Mouse (Mus musculus) brain, embryonic 14.5 days (tissue): ENCODE results near the gene Pdcd2l. TPM values are rescaled to one million over a fixed set of nuclear protein-coding genes. Genes with fewer than 3 reads are reported as not detected.
"Not testable (repeated sequence)": the region's sequence is repeated elsewhere in the genome, so short reads cannot be mapped to it uniquely, and the experiment has no call there.

Experiments used
- DNase-seq: peaks from one replicate; pipeline ENCODE4 v3.0.0-alpha.2; 2011; ENCODE audit warnings: low read depth
- CTCF ChIP-seq: fragments of 200-500 bp; IDR thresholded peaks from 2 replicates; pipeline ENCODE4 v1.5.1; 2012; ENCODE audit warnings: inconsistent platforms, mild to moderate bottlenecking, moderate library complexity, borderline replicate concordance; ENCODE audit not compliant: insufficient read depth, insufficient read length; ENCODE audit errors: extremely low read depth
- POLR2A ChIP-seq: fragments of 200-500 bp; IDR thresholded peaks from 2 replicates; pipeline ENCODE4 v1.6.1; 2012; ENCODE audit warnings: mild to moderate bottlenecking, inconsistent platforms, borderline replicate concordance; ENCODE audit not compliant: poor library complexity, insufficient read depth, insufficient read length, severe bottlenecking; ENCODE audit errors: extremely low read depth
- polyA plus RNA-seq: library from polyadenylated mRNA; depleted of rRNA; stranded (reverse); fragments of >200 nt; gene quantifications from 2 replicates; pipeline ENCODE4 v1.2.3, GENCODE M21; 2012

The Pdcd2l gene
- polyA plus RNA-seq, 1 experiment, result 48.7 TPM

DNA sequence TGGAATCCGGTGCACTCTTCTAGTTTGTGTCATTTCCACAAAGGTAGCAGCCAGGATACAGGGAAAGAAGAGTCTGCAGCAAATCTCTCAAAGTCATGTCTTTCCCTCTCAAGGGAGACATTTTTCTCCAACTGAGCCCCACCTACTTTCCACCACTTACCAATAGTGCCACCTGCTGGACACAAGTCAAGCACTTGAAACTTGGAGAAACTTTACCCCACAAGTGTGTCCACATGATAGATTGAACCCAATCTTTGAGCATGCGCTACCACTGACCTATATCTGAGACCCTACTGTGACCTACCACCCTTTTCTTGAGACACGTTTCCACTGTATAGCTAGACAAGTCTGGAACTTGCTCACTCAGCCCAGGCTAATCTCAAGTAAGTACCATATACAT, 1.9 kb upstream of the Pdcd2l start:
- TF ChIP-seq CTCF (peak; percentile 38; the same call in 1 of the 2 replicates), POLR2A (no peak)
- peak; percentile 27 for DNase-seq

DNA sequence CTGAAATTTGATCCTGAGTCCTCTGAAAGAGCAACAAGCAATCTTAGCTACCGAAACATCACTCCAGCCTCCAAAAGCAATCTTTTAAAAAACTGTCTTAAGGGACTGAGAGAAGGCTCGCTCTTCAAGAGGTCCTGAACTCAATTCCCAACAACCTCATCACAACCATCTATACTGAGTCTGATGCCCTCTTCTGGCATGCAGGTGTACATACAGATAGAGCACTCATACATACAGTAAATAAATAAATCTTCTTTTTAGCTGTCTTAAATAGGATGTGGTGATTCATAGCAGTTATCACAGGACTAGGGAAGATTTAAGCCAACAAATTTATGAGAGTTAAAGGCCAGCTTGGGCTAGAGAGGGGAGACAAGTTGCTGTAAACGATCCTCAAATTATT, 829 bp downstream of the Pdcd2l start:
- TF ChIP-seq POLR2A (no peak), CTCF (0 out of 2 replicates have a peak, but pooled peaks have one; percentile 8)
- peak; percentile 6 for DNase-seq

DNA sequence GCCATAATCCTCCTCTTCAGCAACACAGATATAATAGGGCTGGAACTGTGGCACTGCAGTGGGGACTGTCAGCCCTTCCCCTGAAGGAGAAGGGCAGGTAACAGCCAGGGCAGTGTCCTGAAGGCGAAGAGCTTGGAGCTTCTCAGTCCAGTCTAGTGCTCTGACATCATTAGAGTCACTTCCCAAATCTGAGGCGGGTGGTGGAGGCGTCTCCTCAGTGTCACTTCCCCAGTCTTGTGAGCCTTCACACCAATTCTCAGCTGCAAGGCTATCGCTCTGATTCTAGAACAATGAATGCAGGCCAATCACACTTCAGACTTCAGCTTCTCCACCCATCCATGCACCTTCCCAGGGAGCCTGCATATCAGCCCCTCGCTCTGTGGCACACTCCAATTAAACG, 3.6 kb downstream of the Pdcd2l start:
- no peak for DNase-seq
- no peak for TF ChIP-seq CTCF
- TF ChIP-seq POLR2A, result no peak

DNA sequence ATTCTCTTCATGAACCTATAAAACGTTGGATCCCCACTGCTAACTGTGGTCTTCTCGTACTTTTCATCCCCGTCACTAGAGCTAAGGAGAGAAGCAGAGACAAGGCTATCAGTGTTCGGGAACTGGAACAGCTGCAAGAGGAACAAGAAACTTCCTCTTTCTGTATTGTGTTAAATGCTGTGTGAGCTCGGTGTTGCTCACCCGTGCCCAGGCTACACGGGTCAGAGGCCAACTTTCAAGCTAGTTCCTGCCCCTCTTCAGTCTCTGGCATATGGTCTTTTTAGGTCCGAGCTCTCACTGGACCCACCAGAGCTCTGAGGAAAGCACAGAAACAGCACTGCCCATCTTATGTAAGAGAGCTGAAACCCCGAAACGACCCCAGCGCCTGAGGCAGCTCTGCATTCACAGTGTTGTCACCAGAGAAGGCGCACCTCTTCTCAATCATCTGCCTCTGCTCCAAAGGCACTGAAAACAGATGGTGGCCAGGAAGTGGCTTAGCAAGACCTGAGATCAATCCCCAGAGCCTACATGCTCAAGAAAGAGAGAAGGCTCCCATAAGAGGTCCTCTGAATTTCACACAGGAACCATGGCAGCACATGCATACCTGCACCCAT, 7.0 kb downstream of the Pdcd2l start:
- no peak for TF ChIP-seq CTCF
- no peak for TF ChIP-seq POLR2A
- no peak for DNase-seq

DNA sequence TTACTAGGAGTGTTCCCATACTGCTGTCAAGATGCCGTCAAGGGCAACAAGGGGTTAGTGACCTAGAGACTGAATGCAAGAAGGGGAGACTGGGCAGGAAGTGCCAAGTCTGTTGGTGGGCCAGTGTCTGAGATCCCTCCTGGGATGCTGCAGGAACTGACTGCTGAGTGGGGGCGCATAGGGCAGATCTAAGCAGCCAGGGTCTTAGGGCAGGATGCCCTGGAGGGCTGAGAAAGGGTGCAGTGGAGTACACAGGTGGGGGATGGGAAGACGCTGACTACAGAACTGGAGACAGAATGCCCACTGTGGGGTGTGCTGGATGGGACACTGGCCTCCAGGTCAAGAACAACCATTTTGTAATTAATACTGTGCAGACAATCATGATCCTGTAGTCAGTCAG, 12.7 kb downstream of the Pdcd2l start:
- DNase-seq, result no peak
- TF ChIP-seq POLR2A (no peak), CTCF (no peak)

DNA sequence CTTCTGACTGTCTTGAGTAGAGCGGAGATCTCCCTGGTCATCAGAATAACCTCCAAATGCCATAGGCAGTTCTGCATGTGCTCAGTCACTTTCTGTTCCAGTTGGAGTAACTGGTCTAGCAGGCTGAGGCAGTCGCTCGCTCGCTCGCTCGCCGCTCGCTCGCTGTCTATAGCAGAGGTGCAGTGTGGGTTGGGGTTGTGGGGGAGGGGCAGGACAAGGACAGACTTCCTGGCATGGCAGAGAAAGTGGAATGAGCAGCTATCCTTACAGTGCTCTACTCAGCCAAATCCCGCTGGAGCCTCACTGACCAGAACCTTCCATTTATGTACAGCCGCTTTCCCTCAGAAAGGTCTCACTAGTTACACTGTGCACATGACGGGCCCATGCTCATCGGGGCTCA, 13.1 kb downstream of the Pdcd2l start:
- DNase-seq, result no peak
- TF ChIP-seq POLR2A (no peak), CTCF (no peak)

DNA sequence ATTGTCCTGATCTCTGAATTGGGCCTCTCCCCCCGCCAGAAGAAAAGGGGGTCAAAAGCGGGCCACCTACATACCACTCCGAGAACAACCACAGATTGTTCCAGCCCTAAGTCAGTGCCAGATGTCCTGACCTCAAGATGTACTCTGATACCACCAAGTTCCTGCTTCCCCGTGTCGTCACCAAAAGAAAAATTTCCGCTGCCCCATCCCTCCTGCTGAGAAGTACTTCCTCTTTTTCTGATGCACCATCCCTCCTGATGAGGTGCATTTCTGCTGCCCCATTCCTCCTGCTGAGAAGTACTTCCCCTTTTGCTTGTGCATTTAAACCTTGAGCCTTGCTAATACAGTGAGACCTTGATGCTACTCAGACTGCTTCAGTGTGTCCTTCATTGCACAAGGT, 20.2 kb downstream of the Pdcd2l start:
- not testable (repeated sequence) for DNase-seq

DNA sequence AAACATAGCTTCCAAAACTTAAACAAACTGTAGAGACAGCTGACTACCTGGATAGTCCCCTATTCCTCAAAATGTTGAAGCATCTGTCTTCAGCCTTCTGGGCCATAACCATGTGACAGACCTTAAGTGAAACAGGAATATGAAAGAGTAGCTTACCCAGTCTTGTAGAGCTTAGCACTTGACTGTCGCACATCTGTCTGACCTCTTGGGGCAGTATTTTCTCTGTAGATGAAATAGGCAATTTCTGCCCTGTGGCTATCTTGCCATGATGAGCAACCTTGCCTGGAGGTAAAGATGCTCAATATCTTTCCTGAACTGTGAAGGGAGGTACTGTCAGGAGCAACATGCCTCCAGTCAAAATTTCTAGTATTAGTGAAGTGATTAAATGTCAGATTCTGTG, 24.2 kb downstream of the Pdcd2l start:
- DNase-seq, result no peak
- TF ChIP-seq POLR2A (no peak), CTCF (no peak)

DNA sequence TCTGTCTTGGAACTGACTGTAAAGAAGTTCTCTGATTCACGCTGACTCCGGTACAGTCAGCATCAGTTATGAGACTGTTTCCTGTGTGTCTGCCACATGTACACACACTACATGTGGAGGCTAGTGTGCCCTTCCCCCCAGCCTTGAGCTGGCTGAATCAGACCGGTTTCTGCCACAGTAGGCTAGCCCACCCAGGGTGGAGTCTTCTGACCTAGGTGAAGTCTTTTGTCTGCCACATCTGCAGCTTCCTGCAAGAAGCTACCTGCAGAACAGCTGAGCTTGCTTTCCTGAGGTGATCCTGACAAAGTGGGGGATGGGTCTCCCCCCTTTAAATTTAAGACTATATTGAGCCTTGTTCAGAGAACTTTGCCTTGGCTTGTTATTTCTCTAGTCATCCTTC, 27.0 kb downstream of the Pdcd2l start, which contains the start of gene Uba2:
Uba2 (minus strand) TSS at position 146 of the 400 bp plus-strand sequence.
- no peak for TF ChIP-seq POLR2A
- no peak for DNase-seq

DNA sequence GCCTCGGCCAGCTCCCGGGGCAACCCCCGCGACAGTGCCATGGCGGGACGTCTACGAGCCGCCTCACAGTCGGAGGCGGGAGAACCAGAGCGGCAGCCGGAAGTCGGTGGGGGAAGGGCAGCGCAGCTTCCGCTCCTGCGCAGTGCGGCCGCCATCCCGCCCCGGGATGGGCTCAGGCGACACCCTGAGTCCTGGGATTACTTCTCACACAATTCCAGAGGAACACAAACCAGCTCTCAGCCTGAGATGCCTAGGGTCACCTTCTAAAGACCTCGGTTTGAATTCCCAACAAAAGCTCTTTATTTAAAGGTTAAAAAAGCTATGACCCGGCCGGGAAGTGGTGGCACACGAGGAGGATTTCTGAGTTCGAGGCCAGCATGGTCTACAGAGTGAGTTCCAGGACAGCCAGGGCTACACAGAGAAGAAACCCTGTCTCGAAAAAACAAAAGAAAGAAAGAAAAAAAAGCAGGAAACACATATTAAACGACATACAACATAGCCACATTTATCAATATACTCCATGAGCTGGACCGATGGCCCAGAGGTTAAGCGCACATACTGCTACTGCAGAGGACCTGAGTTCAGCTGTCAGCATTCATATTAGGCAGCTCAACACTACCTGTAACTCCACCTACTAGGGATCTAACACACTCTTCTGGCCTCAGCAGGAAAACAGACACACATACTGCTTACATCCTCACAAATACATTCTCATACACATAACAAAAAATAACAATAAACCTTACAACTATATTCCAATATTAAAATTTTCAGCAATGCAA, 27.8 kb downstream of the Pdcd2l start:
- no peak for TF ChIP-seq CTCF
- TF ChIP-seq POLR2A, result peak; percentile 93
- DNase-seq, result peak; percentile 94

DNA sequence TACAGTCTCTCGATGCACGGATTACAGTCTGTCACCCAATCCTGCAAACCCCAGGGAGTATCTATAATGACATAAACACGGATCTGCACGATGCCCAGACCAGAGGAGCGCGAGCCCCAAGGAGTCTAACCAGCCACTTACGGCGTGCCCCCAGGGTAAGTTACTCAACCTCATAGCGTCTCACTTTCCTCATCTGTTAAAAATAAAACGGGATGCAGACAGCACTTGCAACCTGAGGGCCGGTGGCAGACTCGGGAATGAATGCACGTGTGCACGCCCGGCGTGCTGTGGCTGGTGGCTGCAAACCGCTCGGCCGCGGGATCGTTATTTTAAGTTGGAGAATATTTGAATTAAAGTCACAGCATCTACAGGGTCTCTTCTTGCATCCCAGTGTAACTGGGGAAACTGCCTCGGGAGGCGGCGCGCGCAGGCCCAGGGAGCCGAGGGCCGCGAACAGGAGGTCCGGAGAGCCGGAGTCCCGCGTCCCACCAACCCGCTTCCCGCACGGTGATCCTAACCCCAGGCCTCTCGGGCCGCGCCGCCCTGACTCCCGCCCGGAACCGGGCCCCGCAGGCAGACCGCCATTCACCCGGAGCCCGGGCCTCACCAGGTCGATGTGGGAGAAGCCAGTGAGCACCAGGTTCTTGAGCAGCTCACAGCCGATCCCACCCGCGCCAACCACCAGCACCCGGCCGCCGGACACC, 28.5 kb downstream of the Pdcd2l start:
- no peak for DNase-seq

DNA sequence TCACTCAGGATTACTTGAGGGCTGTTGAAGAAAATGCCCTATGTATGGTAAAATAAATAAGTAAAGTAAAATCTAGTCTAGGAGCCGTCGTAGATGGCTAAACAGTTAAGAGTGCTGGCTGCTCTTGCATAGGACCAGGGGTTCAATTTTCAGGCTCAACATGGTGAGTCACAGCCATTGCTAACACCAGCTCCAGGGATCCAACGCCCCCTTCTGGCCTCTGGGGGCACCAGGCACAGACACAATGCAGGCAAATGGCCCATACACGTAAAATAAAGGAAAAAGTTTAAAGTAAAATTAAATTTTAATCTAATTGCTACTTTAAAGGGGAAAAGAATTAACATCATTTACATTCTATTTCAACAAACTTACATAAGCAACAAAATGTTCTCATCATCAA, 29.6 kb downstream of the Pdcd2l start:
- DNase-seq, result peak; percentile 5
- TF ChIP-seq CTCF (peak; percentile 39; the same call in 1 of the 2 replicates), POLR2A (no peak)

More for the DNA sequence above, 28.5 kb downstream of the Pdcd2l start:
- no peak for TF ChIP-seq CTCF
- TF ChIP-seq POLR2A, result no peak

DNA sequence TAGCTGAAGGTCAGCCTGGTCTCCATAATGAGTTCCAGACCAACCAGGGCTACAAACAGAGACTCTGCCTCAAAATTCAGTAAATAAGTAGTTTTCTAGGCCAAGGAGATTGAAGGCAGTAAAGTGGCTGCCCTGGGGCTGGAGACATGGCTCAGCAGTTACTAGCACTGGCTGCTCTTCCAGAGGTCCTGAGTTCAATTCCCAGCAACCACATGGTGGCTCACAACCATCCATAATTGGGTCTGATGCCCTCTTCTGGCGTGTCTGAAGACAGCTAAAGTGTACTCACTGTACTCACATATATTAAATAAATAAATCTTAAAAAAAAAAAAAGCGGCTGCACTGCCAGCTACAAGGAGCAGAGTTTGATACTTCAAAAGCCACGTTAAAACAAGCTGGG, 30.5 kb downstream of the Pdcd2l start:
- no peak for TF ChIP-seq POLR2A
- no peak for DNase-seq

DNA sequence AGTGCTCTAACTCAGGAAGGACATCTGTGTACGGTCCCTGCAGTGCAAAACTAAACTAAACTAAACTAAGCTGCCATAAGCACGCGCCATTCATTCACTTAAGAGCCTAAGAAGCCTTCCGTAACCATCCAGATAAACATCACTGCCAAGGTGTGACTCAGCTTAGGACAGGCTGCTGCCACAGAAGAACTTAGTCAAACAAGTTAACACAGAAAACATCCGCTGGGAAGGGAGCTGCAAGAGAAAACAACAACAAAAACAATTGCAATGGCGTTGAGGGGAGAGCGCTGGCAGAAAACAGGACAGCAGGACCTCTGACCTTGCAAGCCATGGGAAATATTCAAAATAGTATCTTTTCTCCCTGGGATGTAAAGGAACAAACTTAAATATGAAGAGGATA, 31.8 kb downstream of the Pdcd2l start:
- DNase-seq, result no peak
- no peak for TF ChIP-seq CTCF
